17 mouse cellular contexts compared by ENCODE assay signal in the genomic region with DNA sequence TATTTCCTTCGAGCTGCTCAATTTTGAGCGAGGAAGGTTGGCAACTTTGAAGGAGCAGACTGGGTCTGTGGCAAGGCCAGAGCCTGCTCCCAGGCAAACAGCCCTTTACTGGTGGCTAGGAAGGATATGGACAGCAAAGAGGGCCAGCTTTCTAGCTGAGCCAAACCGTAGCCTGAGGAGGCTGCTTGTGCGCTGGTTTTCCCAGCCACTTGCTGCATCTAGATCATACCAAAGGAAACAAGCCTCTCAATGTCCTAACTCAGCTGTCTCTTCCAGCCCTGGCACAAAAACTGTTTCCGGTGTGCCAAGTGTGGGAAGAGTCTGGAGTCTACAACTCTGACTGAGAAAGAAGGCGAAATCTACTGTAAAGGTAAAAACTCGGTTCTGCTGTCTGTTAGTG. TPM values are rescaled to one million over a fixed set of nuclear protein-coding genes. Genes with fewer than 3 reads are reported as not detected.
DNase-seq lines count a peak whose midpoint lies in the region; ATAC-seq and TF ChIP-seq lines count a peak whose summit lies in the region.
"Had no signal": no experiment of that assay in that cellular context is flagged by ENCODE, and none has a peak within 500 bp of the region (broad histone marks: within the 10 kb centered on the region; RNA-seq: fewer than 3 reads in every experiment).

No protein-coding gene starts in this region.

- H3K27ac ChIP-seq in layer of hippocampus, adult 2 months = peak overlapping the region; percentile 81
- H3K27ac ChIP-seq: embryonic facial prominence, embryonic 10.5 days; hindbrain, embryonic 12.5 days had no signal

- ATAC-seq in frontal cortex, adult (ENCODE audit: low TSS enrichment) = peak; percentile 48

- DNase-seq in adrenal gland, postnatal 14 days = peak; percentile 43
- DNase-seq in adrenal gland, postnatal 25 days = no peak
- DNase-seq in frontal cortex, postnatal 25 days (ENCODE audit: low spot score in 2 of 2) = no peak
- DNase-seq in layer of hippocampus, adult 2 months (ENCODE audit: low spot score in 2 of 2) = no peak
- no peak for DNase-seq in layer of hippocampus, adult 18-20 months (ENCODE audit: low spot score in 2 of 2)
- peak; percentile 38 for DNase-seq in right cerebral cortex, adult 18-20 months
- no peak for DNase-seq in right cerebral cortex, postnatal 25 days
- DNase-seq: kidney, adult 18-20 months; kidney, postnatal 25 days; liver; lung, adult 2 months; midbrain, embryonic 14.5 days had no signal

- no peak for TF ChIP-seq CTCF in layer of hippocampus, adult 2 months (conservative IDR thresholded peaks at IDR 0.05)

- H3K4me3 ChIP-seq in layer of hippocampus, adult 2 months = no peak overlapping the region
- H3K4me3 ChIP-seq: embryonic facial prominence, embryonic 10.5 days; erythroblast, embryonic 14.5 days; heart, embryonic 15.5 days; hindbrain, embryonic 12.5 days had no signal

RNA-seq across cellular contexts. Expression of a gene that starts 18.8 kb away (rescaled TPM):
- total RNA-seq in adrenal gland, postnatal 14 days (2021) = 276 and 295 TPM in 2 replicates
- 219 and 236 TPM in 2 replicates for total RNA-seq in adrenal gland, postnatal 25 days (2021)
- total RNA-seq in layer of hippocampus, adult 2 months (2021) = 10 to 100 TPM; 20.2 to 24.6 TPM
- 10 to 100 TPM; 15.0 to 16.5 TPM for total RNA-seq in layer of hippocampus, adult 18-20 months (2021)

Comparison
In these comparisons a context has a peak if more than half of its experiments do, and no peak if none do; other contexts are left out.
1. DNase-seq: peak in adrenal gland, postnatal 14 days (single experiment) and right cerebral cortex, adult 18-20 months (single experiment); none in adrenal gland, postnatal 25 days (single experiment), frontal cortex, postnatal 25 days (0 of 2), layer of hippocampus, adult 2 months (0 of 2), layer of hippocampus, adult 18-20 months (0 of 2) and right cerebral cortex, postnatal 25 days (single experiment).